Mouse (Mus musculus) bone marrow, adult 2 months (tissue): ENCODE results near the gene Olfr490.

ENCODE experiments used
- CTCF ChIP-seq: fragments of 200-500 bp; IDR thresholded peaks from 2 replicates; pipeline ENCODE4 v1.5.1; 2011; ENCODE audit warnings: low read length, control low read depth; ENCODE audit not compliant: control insufficient read depth, insufficient read depth
- POLR2A ChIP-seq: fragments of 200-500 bp; IDR thresholded peaks from 2 replicates; pipeline ENCODE4 v1.6.1; 2011; ENCODE audit warnings: low read depth, mild to moderate bottlenecking, control low read depth, low read length, borderline replicate concordance; ENCODE audit not compliant: control insufficient read depth

GRCm38 (mm10) chr7:108288834-108289233, at the start of gene Olfr490:
- no peak for TF ChIP-seq CTCF
- TF ChIP-seq POLR2A, result no peak
